8 mouse cellular contexts compared by ENCODE assay signal in genomic region chr5:92353517-92353916, GRCm38 (mm10). TPM values are rescaled to one million over a fixed set of nuclear protein-coding genes. Genes with fewer than 3 reads are reported as not detected.
A peak's percentile ranks its signal among the peaks of the same experiment; 100 is the strongest.
DNase-seq lines count a peak whose midpoint lies in the region; ATAC-seq and TF ChIP-seq lines count a peak whose summit lies in the region.

No protein-coding gene starts in this region.

- no peaks in the 10 kb centered on the region for H3K9me3 ChIP-seq in embryonic facial prominence, embryonic 10.5 days
- H3K9me3 ChIP-seq in heart, postnatal 0 days (replicated peaks; ENCODE audit: control insufficient read depth, low read length), result no peaks in the 10 kb centered on the region
- no peaks in the 10 kb centered on the region for H3K9me3 ChIP-seq in liver, embryonic 13.5 days (replicated peaks)

- no peak for TF ChIP-seq EP300 in heart, postnatal 0 days (IDR thresholded peaks at IDR 0.05; ENCODE audit: low read depth)

- H3K9ac ChIP-seq in heart, postnatal 0 days (replicated peaks; ENCODE audit: low read depth, low read length), result peak overlapping the region; percentile 47
- H3K9ac ChIP-seq in liver, embryonic 13.5 days, result peak overlapping the region; percentile 37; the same call in 1 of the 2 replicates

- peaks cover 7% of the 10 kb centered on the region for H3K27me3 ChIP-seq in embryonic facial prominence, embryonic 10.5 days (replicated peaks; ENCODE audit: low read depth, poor library complexity, severe bottlenecking)
- H3K27me3 ChIP-seq in heart, postnatal 0 days (ENCODE audit: control insufficient read depth, insufficient read depth, low read length), result no peaks in the 10 kb centered on the region
- H3K27me3 ChIP-seq in liver, embryonic 13.5 days, result no peaks in the 10 kb centered on the region

- no peak overlapping the region for H3K27ac ChIP-seq in embryonic facial prominence, embryonic 10.5 days (replicated peaks)
- H3K27ac ChIP-seq in heart, postnatal 0 days (ENCODE audit: low read depth), result peak overlapping the region; percentile 74
- H3K27ac ChIP-seq in liver, embryonic 13.5 days, result no peak overlapping the region

- H3K4me3 ChIP-seq in embryonic facial prominence, embryonic 10.5 days, result peak overlapping the region; percentile 5; the same call in 1 of the 2 replicates
- H3K4me3 ChIP-seq in heart, postnatal 0 days (ENCODE audit: low read depth, low read length), result peak overlapping the region; percentile 62
- peak overlapping the region; percentile 44 for H3K4me3 ChIP-seq in liver, embryonic 13.5 days (replicated peaks)

- peak overlapping the region; percentile 64 for H3K4me2 ChIP-seq in heart, postnatal 0 days (ENCODE audit: low read depth, low read length)
- peak overlapping the region; percentile 50 for H3K4me2 ChIP-seq in liver, embryonic 13.5 days

- no peaks in the 10 kb centered on the region for H3K36me3 ChIP-seq in embryonic facial prominence, embryonic 10.5 days (replicated peaks)
- H3K36me3 ChIP-seq in heart, postnatal 0 days (replicated peaks; ENCODE audit: control insufficient read depth, insufficient read depth, low read length), result no peaks in the 10 kb centered on the region
- no peaks in the 10 kb centered on the region for H3K36me3 ChIP-seq in liver, embryonic 13.5 days

- peaks cover 4% of the 10 kb centered on the region for H3K4me1 ChIP-seq in embryonic facial prominence, embryonic 10.5 days
- H3K4me1 ChIP-seq in heart, postnatal 0 days (ENCODE audit: control insufficient read depth, insufficient read depth), result peaks cover 3% of the 10 kb centered on the region; the same call in 1 of the 2 replicates
- peaks cover 17% of the 10 kb centered on the region for H3K4me1 ChIP-seq in liver, embryonic 13.5 days (replicated peaks)

- 46% methylated on average over 11 of the region's 11 CpGs for WGBS in embryonic facial prominence, embryonic 10.5 days
- 12% methylated on average over 11 of the region's 11 CpGs for WGBS in heart, postnatal 0 days
- 24% methylated on average over 11 of the region's 11 CpGs for WGBS in liver, embryonic 13.5 days (ENCODE audit: insufficient replicate concordance)

- peak; percentile 24 for DNase-seq in retina, postnatal 1 day
- DNase-seq in retina, embryonic 14.5 days (ENCODE audit: low spot score), result no peak
- DNase-seq in embryonic facial prominence, embryonic 10.5 days (ENCODE audit: low spot score), result no peak
- peak; percentile 79 for DNase-seq in heart, postnatal 0 days (ENCODE audit: low spot score)
- DNase-seq in liver, embryonic 13.5 days, result no peak
- peak; percentile 69 for DNase-seq in skeletal muscle tissue, adult 2 months (ENCODE audit: low read depth, low spot score)
- DNase-seq in right cerebral cortex, postnatal 36 days (ENCODE audit: low spot score in 2 of 2), result no peak
- DNase-seq in urinary bladder, postnatal 4 days (ENCODE audit: low spot score in 2 of 2), result no peak

- ATAC-seq in heart, postnatal 0 days (ENCODE audit: insufficient read depth, low read depth), result peak; percentile 82
- peak; percentile 57; the same call in 1 of the 2 replicates for ATAC-seq in liver, embryonic 13.5 days (ENCODE audit: low read depth)

- no peak for TF ChIP-seq CTCF in heart, postnatal 0 days (IDR thresholded peaks at IDR 0.05; ENCODE audit: low read depth)

RNA-seq across cellular contexts. Expression of gene Cxcl10, which starts 4.8 kb away (rescaled TPM):
- 0.14 TPM in 1 of 2 replicates, not detected in the other for polyA plus RNA-seq in embryonic facial prominence, embryonic 10.5 days (2016; fragmentation: Nextera tagmentation; extraction: Ambion mirVana)
- 0.81 and 9.7 TPM in 2 replicates for total RNA-seq in heart, postnatal 0 days (2014; rRNA removed; ENCODE audit: low replicate concordance)
- 0.56 and 0.60 TPM in 2 replicates for polyA plus RNA-seq in heart, postnatal 0 days (2015; fragmentation: Nextera tagmentation; extraction: Ambion mirVana)
- polyA plus RNA-seq in liver, embryonic 13.5 days (2015; fragmentation: Nextera tagmentation; extraction: Ambion mirVana), result 8.4 and 11.5 TPM in 2 replicates

RNA-seq across cellular contexts. Expression of gene Art3, which starts 21.9 kb away (rescaled TPM):
- polyA plus RNA-seq in embryonic facial prominence, embryonic 10.5 days (2016; fragmentation: Nextera tagmentation; extraction: Ambion mirVana), result 1.4 and 1.6 TPM in 2 replicates
- total RNA-seq in heart, postnatal 0 days (2014; rRNA removed; ENCODE audit: low replicate concordance), result 186 and 226 TPM in 2 replicates
- 294 and 306 TPM in 2 replicates for polyA plus RNA-seq in heart, postnatal 0 days (2015; fragmentation: Nextera tagmentation; extraction: Ambion mirVana)
- 1.3 and 1.9 TPM in 2 replicates for polyA plus RNA-seq in liver, embryonic 13.5 days (2015; fragmentation: Nextera tagmentation; extraction: Ambion mirVana)

RNA-seq across cellular contexts. Expression of gene Cxcl9, which starts 25.6 kb away (rescaled TPM):
- polyA plus RNA-seq in embryonic facial prominence, embryonic 10.5 days (2016; fragmentation: Nextera tagmentation; extraction: Ambion mirVana), result not detected in 2 replicates
- not detected in 2 replicates for total RNA-seq in heart, postnatal 0 days (2014; rRNA removed; ENCODE audit: low replicate concordance)
- polyA plus RNA-seq in heart, postnatal 0 days (2015; fragmentation: Nextera tagmentation; extraction: Ambion mirVana), result 0.07 and 0.12 TPM in 2 replicates
- polyA plus RNA-seq in liver, embryonic 13.5 days (2015; fragmentation: Nextera tagmentation; extraction: Ambion mirVana), result 0.05 TPM in 1 of 2 replicates, not detected in the other

RNA-seq across cellular contexts. Expression of gene Sdad1, which starts 43.2 kb away (rescaled TPM):
- 53.2 and 55.9 TPM in 2 replicates for polyA plus RNA-seq in embryonic facial prominence, embryonic 10.5 days (2016; fragmentation: Nextera tagmentation; extraction: Ambion mirVana)
- total RNA-seq in heart, postnatal 0 days (2014; rRNA removed; ENCODE audit: low replicate concordance), result 34.0 and 37.0 TPM in 2 replicates
- polyA plus RNA-seq in heart, postnatal 0 days (2015; fragmentation: Nextera tagmentation; extraction: Ambion mirVana), result 13.7 and 13.8 TPM in 2 replicates
- 26.8 and 32.6 TPM in 2 replicates for polyA plus RNA-seq in liver, embryonic 13.5 days (2015; fragmentation: Nextera tagmentation; extraction: Ambion mirVana)

Comparison
In these comparisons a context has a peak if more than half of its experiments do, and no peak if none do; other contexts are left out.
1. DNase-seq: peak in retina, postnatal 1 day (single experiment), heart, postnatal 0 days (single experiment) and skeletal muscle tissue, adult 2 months (single experiment); none in retina, embryonic 14.5 days (single experiment), embryonic facial prominence, embryonic 10.5 days (single experiment), liver, embryonic 13.5 days (single experiment), right cerebral cortex, postnatal 36 days (0 of 2) and urinary bladder, postnatal 4 days (0 of 2).
2. H3K4me3 ChIP-seq: peak in every context shown above with its lines; median percentile 62 in heart, postnatal 0 days; 44 in liver, embryonic 13.5 days; 5 in embryonic facial prominence, embryonic 10.5 days.
3. RNA of gene Art3, which starts 21.9 kb away (polyA plus RNA-seq): 294 to 306 TPM in heart, postnatal 0 days; 1.4 to 1.6 TPM in embryonic facial prominence, embryonic 10.5 days and 1.3 to 1.9 TPM in liver, embryonic 13.5 days; every median in the first group is over 100 times any median in the second.